Mouse (Mus musculus): ENCODE data around the gene Mmp21.

GRCm38 (mm10) chr7:133720616-133721015, 40.8 kb upstream of the Mmp21 start:
- TF ChIP-seq CTCF (IDR thresholded peaks at IDR 0.05; ENCODE audit: insufficient read depth, low read depth, low read length) (no peak), POLR2A (IDR thresholded peaks at IDR 0.05; ENCODE audit: insufficient read depth, low read depth, low read length) (no peak)
